Mouse (Mus musculus): ENCODE data around the gene Tars. TPM values are rescaled to one million over a fixed set of nuclear protein-coding genes. Genes with fewer than 3 reads are reported as not detected.

The Tars gene
- 10 to 100 TPM; 18.9 to 23.6 TPM for total RNA-seq (2021)
- long read RNA-seq, experiment 1, full-length matches to known transcripts, result 48 of 51 reads
- long read RNA-seq, experiment 1, partial matches to known transcripts, result 3 of 51 reads
- long read RNA-seq, experiment 1, other reads (novel, unspliced or antisense), result 0 of 51 reads
- long read RNA-seq, experiment 2, full-length matches to known transcripts, result 47 of 54 reads
- long read RNA-seq, experiment 2, partial matches to known transcripts, result 4 of 54 reads
- long read RNA-seq, experiment 2, other reads (novel, unspliced or antisense), result 3 of 54 reads

- peak; percentile 95 to 97 for DNase-seq
- intact Hi-C loops (cut with DNase I), result loop anchor here (10.0 kb wide), 2 partner anchors 685 to 915 kb away; partner anchors contain the start of genes Brix1 and Rad1
Measured at GRCm38 (mm10) chr15:11399356-11400067, at the start of gene Tars. Tars (minus strand) TSS chr15:11399665.

- peak in 1 of 2 experiments; percentile 4 for DNase-seq
- intact Hi-C loops (cut with DNase I), result no loop called here
Measured at GRCm38 (mm10) chr15:11437361-11437760, 37.9 kb upstream of the Tars start.

- intact Hi-C loops (cut with DNase I), result no loop called here
- peak; percentile 9 to 15 for DNase-seq
Measured at GRCm38 (mm10) chr15:11436709-11437280, 37.3 kb upstream of the Tars start.

GRCm38 (mm10) chr15:11426899-11427298 is 27.4 kb upstream of the Tars start:
- DNase-seq, result no peak
- intact Hi-C loops (cut with DNase I), result no loop called here

GRCm38 (mm10) chr15:11413484-11413883 is 14.0 kb upstream of the Tars start:
- DNase-seq, result no peak
- intact Hi-C loops (cut with DNase I), result no loop called here

- DNase-seq, result no peak
- intact Hi-C loops (cut with DNase I), result no loop called here
Measured at GRCm38 (mm10) chr15:11412542-11412941, 13.1 kb upstream of the Tars start.

- no peak for DNase-seq
- intact Hi-C loops (cut with DNase I), result no loop called here
Measured at GRCm38 (mm10) chr15:11411846-11412245, 12.4 kb upstream of the Tars start.

GRCm38 (mm10) chr15:11408155-11408826 is 8.8 kb upstream of the Tars start:
- DNase-seq, result peak in 1 of 2 experiments; percentile 49
- intact Hi-C loops (cut with DNase I), result loop anchor here (1.0 to 10.0 kb wide), 5 partner anchors 179 to 677 kb away; no protein-coding TSS in a partner anchor

GRCm38 (mm10) chr15:11407381-11407780 is 7.9 kb upstream of the Tars start:
- peak; percentile 50 to 73 for DNase-seq
- intact Hi-C loops (cut with DNase I), result loop anchor here (5.0 to 10.0 kb wide), 3 partner anchors 180 to 677 kb away; no protein-coding TSS in a partner anchor

GRCm38 (mm10) chr15:11406769-11407168 is 7.3 kb upstream of the Tars start:
- intact Hi-C loops (cut with DNase I), result loop anchor here (5.0 to 10.0 kb wide), 3 partner anchors 181 to 678 kb away; no protein-coding TSS in a partner anchor
- DNase-seq, result no peak

GRCm38 (mm10) chr15:11398676-11399350 is 652 bp downstream of the Tars start:
- intact Hi-C loops (cut with DNase I), result loop anchor here (10.0 kb wide), 1 partner anchor 914 kb away; the partner anchor contains the start of genes Brix1 and Rad1
- DNase-seq, result no peak

- no peak for DNase-seq
- intact Hi-C loops (cut with DNase I), result loop anchor here (10.0 kb wide), 1 partner anchor 912 kb away; the partner anchor contains the start of genes Brix1 and Rad1
Measured at GRCm38 (mm10) chr15:11396421-11396820, 3.0 kb downstream of the Tars start.

- DNase-seq, result no peak
- intact Hi-C loops (cut with DNase I), result loop anchor here (10.0 kb wide), 1 partner anchor 908 kb away; the partner anchor contains the start of genes Brix1 and Rad1
Measured at GRCm38 (mm10) chr15:11392903-11393302, 6.6 kb downstream of the Tars start.

- intact Hi-C loops (cut with DNase I), result no loop called here
- no peak for DNase-seq
Measured at GRCm38 (mm10) chr15:11383796-11384195, 15.7 kb downstream of the Tars start.

- no peak for DNase-seq
- intact Hi-C loops (cut with DNase I), result no loop called here
Measured at GRCm38 (mm10) chr15:11382585-11382984, 16.9 kb downstream of the Tars start.

- DNase-seq, result no peak
- intact Hi-C loops (cut with DNase I), result loop anchor here (1.0 kb wide), 2 partner anchors 342 to 459 kb away; no protein-coding TSS in a partner anchor
Measured at GRCm38 (mm10) chr15:11380616-11381015, 18.8 kb downstream of the Tars start.

GRCm38 (mm10) chr15:11380087-11380530 is 19.4 kb downstream of the Tars start:
- peak in 1 of 2 experiments; percentile 47 for DNase-seq
- intact Hi-C loops (cut with DNase I), result loop anchor here (1.0 kb wide), 2 partner anchors 342 to 459 kb away; no protein-coding TSS in a partner anchor

- DNase-seq, result no peak
- intact Hi-C loops (cut with DNase I), result loop anchor here (1.0 kb wide), 2 partner anchors 341 to 458 kb away; no protein-coding TSS in a partner anchor
Measured at GRCm38 (mm10) chr15:11379431-11380086, 19.9 kb downstream of the Tars start.

Data from heart, postnatal 14 days (tissue).